Mouse (Mus musculus) embryonic facial prominence, embryonic 14.5 days (tissue): ENCODE measurements around the gene Sox1. TPM values are rescaled to one million over a fixed set of nuclear protein-coding genes. Genes with fewer than 3 reads are reported as not detected.

ENCODE experiments used
- ATAC-seq: fragments of 200-750 bp; cut with Nextera tagmentation; 2 replicates; pipeline ENCODE4 v1.8.0; 2017; ENCODE audit warnings: low read depth, moderate number of reproducible peaks, moderate TSS enrichment
- DNase-seq: peaks from one replicate; pipeline ENCODE4 v3.0.0-alpha.2; 2015; ENCODE audit warnings: low spot score
- H3K27ac ChIP-seq: fragments of 300-500 bp; sonication (generic); replicated peaks from 2 replicates; pipeline ENCODE4 v1.5.1; 2014; ENCODE audit warnings: low read depth, mild to moderate bottlenecking, low read length, moderate library complexity
- H3K27me3 ChIP-seq: fragments of 300-500 bp; sonication (generic); replicated peaks from 2 replicates; pipeline ENCODE4 v1.6.1; 2014; ENCODE audit warnings: low read length; ENCODE audit not compliant: control insufficient read depth, insufficient read depth
- H3K36me3 ChIP-seq: fragments of 300-500 bp; sonication (generic); 2 replicates; pipeline ENCODE4 v1.6.1; 2014; ENCODE audit warnings: low read length, mixed read lengths; ENCODE audit not compliant: control insufficient read depth, insufficient read depth
- H3K4me1 ChIP-seq: fragments of 300-500 bp; sonication (generic); 2 replicates; pipeline ENCODE4 v1.6.1; 2014; ENCODE audit warnings: antibody characterized with exemption, low read length; ENCODE audit not compliant: control insufficient read depth, insufficient read depth
- H3K4me2 ChIP-seq: fragments of 300-500 bp; sonication (generic); 2 replicates; pipeline ENCODE4 v1.6.1; 2014; ENCODE audit warnings: low read depth, mild to moderate bottlenecking, low read length, moderate library complexity, mixed read lengths
- H3K4me3 ChIP-seq: fragments of 300-500 bp; sonication (generic); 2 replicates; pipeline ENCODE4 v1.5.1; 2014; ENCODE audit warnings: low read depth, mild to moderate bottlenecking, low read length
- H3K9ac ChIP-seq: fragments of 300-500 bp; sonication (generic); 2 replicates; pipeline ENCODE4 v1.6.1; 2014; ENCODE audit warnings: low read depth, mild to moderate bottlenecking, low read length, moderate library complexity, mixed read lengths
- H3K9me3 ChIP-seq: fragments of 300-500 bp; sonication (generic); 2 replicates; pipeline ENCODE4 v1.6.1; 2016; ENCODE audit warnings: low read length; ENCODE audit not compliant: control insufficient read depth
- WGBS: fragments of 180-500 bp; shearing (Covaris S2); extraction: QIAGEN DNeasy Blood & Tissue Kit; methylation state at CpG from one replicate; pipeline ENCODE4 v1.1.7; 2014; 5-methylcytosine and 5-hydroxymethylcytosine counted together
- polyA plus RNA-seq: library from polyadenylated mRNA; unstranded; fragments of >200 nt; fragmentation: Nextera tagmentation; extraction: Ambion mirVana; gene quantifications from 2 replicates; pipeline ENCODE4 v1.2.1, GENCODE M21; 2014

Gene Sox1
- polyA plus RNA-seq, 1 experiment from 2014 or later, result not detected

DNA sequence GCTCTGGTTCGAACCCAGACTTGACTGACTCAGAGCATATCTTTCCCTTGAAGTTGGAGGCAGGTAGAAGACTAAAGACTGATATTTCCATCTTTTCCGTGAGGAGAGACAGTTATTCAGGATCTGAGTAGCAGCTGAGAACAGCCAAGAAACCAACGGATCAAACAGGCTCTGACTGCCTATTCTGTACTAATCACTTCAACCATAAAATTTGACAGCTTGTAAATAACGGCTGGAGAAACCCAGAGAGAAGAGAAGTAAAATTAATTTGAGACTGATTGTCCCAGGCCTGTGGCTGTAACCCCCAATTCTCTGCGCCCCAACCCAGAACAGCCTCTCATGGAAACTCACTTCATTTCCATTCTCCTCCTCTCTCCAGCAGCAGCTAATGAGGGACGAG lies 26.2 kb upstream of the Sox1 start:
- Histone ChIP-seq H3K4me2 (no peak overlapping the region), H3K9ac (no peak overlapping the region), H3K36me3 (no peaks in the 10 kb centered on the region), H3K27me3 (no peaks in the 10 kb centered on the region; the same call in 1 of the 2 replicates), H3K27ac (no peak overlapping the region), H3K4me1 (no peaks in the 10 kb centered on the region), H3K4me3 (no peak overlapping the region), H3K9me3 (0 out of 2 replicates have a peak, but pooled peaks cover 9% of the 10 kb centered on the region)
- WGBS, result 76% methylated on average over 6 of the region's 6 CpGs
- ATAC-seq, result no peak
- DNase-seq, result no peak

DNA sequence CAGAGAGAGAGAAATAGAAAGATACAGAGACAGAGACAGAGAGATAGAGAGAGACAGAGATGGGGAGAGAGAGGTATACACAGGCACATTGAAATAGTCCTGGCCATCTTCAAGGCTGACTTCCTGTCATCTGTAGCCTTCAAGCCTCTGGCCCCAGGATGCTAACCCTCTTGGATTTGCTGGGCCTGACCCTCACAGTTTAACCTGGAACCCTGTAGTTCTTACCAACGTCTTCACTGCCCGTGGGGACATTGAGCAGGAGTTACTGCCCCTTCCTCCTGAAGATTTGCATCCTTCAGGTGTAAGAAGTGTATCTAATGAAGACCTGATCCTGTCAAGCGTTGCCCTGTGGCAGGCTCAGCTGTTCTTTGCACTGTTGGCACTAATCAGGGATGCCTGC lies 14.0 kb upstream of the Sox1 start:
- Histone ChIP-seq H3K4me3 (no peak overlapping the region), H3K4me2 (no peak overlapping the region), H3K9me3 (no peaks in the 10 kb centered on the region), H3K27me3 (peaks cover 75% of the 10 kb centered on the region), H3K4me1 (no peaks in the 10 kb centered on the region), H3K36me3 (no peaks in the 10 kb centered on the region), H3K9ac (no peak overlapping the region), H3K27ac (no peak overlapping the region)
- WGBS, result 59% methylated on average over 3 of the region's 3 CpGs
- ATAC-seq (no peak), DNase-seq (no peak)

DNA sequence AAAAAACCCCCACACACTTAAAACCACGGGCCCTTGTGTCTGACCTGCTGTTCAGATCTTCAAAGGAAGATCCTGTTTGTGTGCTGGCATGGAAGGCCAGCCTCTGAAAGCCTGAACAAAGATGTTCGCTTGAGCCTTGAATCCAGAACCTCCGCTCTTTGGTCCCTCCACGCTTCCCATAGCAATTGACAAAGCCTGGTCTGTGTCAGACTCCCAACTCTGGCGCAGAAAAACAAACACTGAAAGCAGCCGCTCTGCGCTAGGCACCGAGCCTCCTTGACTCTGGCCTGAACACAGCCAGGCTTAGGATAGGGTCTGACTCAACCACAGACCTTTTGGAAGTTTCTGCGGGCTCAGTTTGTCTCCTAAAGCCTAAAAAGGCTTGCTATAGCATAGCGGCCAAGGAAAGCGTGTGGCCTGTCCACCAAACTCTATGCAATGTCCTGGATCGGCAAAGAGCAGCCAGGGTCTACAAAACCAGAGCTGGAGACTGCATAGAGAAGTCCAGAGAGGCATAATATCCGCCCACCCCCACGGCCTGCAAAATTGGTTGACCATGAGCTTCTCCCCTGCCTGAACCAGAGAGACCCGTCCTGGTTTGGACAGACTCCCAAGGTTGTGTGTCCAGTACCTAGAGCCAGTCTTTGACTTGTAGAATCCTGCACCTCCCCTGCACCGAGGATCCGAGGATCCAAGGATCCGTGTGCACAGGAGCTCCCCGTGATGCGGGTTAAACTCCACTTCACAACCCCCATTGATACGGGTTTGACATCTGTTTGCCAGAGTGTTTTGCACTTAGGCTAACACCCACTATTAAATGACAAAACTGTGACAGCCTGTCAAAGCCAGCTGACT lies 12.2 kb upstream of the Sox1 start:
- Histone ChIP-seq H3K4me2 (no peak overlapping the region), H3K27ac (no peak overlapping the region), H3K4me3 (no peak overlapping the region), H3K9ac (no peak overlapping the region), H3K27me3 (peaks cover 93% of the 10 kb centered on the region), H3K9me3 (no peaks in the 10 kb centered on the region), H3K4me1 (no peaks in the 10 kb centered on the region), H3K36me3 (no peaks in the 10 kb centered on the region)
- ATAC-seq, result no peak
- 2% methylated on average over 21 of the region's 21 CpGs for WGBS
- no peak for DNase-seq

DNA sequence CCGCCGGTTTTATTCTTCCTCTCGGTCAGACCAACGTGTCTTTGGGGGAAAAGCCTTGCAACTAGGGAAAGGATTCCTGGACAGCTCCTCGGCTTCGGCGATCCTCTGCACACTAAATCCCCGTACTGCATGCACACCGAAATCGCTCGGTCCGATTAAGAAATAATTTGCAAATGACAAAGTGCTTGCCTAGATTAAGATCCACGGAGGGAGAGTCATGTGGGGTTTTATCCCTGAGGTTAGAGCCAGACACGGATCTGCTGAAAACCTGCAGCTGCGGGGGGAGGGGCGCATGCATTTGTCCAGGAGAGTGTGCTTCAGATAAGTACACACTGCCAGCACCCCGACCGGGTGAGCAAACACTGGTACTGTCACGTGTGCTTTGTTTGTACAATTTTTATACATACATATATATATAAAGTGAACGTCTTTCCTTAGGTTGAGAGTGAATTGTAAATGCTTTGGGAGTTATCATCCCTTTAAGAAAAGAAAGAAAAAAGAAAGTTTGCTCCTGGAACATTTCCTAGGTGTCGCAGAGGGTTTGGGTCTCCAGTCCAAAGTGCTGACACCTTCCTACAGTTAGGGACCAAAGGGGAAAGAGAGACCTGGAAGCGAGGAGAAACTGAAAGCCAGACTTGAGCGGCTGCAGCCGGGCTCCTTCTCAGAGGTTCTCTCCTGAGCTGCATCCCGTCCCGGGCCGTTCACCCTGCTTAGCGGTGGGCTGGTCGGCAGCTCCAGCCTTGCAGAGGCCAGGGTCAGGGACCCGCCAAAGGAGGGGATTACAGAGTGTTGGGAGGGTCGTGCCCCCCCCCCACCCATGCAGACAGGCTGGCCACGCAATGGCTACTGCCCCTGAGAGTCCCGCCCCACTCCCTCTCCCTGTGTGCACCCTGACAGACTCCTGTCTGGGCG lies 10.9 kb upstream of the Sox1 start:
- no peaks in the 10 kb centered on the region for H3K4me1 ChIP-seq
- ATAC-seq (0 out of 2 replicates have a peak, but pooled peaks have one; percentile 30), DNase-seq (no peak)
- H3K27me3 ChIP-seq, result peaks cover 100% of the 10 kb centered on the region
- peak overlapping the region; percentile 47 for H3K4me2 ChIP-seq
- peak overlapping the region; percentile 23 for H3K4me3 ChIP-seq
- no peaks in the 10 kb centered on the region for H3K9me3 ChIP-seq
- no peak overlapping the region for H3K9ac ChIP-seq
- 1% methylated on average over 30 of the region's 34 CpGs for WGBS
- no peaks in the 10 kb centered on the region for H3K36me3 ChIP-seq
- H3K27ac ChIP-seq, result no peak overlapping the region

DNA sequence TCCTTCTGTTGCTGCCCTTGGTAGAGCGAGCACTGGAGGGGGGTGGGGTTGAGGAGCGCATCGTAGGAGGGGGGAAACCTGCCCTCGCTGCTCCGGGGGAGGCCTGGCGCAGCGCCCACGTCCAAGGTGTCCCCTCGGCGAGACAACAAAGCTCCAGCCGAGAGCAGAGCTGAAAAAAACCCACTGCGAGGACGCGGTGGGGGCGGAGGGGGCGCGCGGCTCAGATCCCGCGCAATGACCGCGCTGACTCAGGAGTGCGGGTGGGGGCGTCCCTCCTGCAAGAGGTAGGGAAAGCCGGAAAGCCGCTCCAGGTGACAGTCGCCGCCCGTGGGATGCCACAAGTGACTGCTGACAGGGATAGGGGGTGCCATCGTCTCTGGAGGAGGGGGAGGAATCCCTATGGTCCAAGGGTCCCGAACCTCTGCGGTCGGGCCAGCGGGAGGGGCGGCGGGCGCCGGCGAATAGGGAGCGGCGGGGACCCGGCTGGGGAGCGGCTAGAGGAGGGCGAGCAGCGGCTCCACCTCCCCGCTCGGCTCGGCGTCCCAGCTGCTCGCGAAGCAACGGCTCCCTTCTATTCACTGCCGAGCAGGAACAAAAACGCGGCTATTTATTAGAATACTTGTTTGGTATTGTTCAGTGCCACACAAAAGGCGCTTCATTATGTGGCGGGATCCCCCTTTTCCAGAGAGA lies 10.0 kb upstream of the Sox1 start:
- under 1% methylated on average over 42 of the region's 57 CpGs for WGBS
- Histone ChIP-seq H3K4me3 (peak overlapping the region; percentile 23), H3K9me3 (no peaks in the 10 kb centered on the region), H3K4me2 (peak overlapping the region; percentile 47), H3K27me3 (peaks cover 100% of the 10 kb centered on the region), H3K9ac (no peak overlapping the region; the same call in 1 of the 2 replicates), H3K36me3 (no peaks in the 10 kb centered on the region), H3K4me1 (no peaks in the 10 kb centered on the region), H3K27ac (no peak overlapping the region)
- no peak for DNase-seq
- no peak for ATAC-seq

DNA sequence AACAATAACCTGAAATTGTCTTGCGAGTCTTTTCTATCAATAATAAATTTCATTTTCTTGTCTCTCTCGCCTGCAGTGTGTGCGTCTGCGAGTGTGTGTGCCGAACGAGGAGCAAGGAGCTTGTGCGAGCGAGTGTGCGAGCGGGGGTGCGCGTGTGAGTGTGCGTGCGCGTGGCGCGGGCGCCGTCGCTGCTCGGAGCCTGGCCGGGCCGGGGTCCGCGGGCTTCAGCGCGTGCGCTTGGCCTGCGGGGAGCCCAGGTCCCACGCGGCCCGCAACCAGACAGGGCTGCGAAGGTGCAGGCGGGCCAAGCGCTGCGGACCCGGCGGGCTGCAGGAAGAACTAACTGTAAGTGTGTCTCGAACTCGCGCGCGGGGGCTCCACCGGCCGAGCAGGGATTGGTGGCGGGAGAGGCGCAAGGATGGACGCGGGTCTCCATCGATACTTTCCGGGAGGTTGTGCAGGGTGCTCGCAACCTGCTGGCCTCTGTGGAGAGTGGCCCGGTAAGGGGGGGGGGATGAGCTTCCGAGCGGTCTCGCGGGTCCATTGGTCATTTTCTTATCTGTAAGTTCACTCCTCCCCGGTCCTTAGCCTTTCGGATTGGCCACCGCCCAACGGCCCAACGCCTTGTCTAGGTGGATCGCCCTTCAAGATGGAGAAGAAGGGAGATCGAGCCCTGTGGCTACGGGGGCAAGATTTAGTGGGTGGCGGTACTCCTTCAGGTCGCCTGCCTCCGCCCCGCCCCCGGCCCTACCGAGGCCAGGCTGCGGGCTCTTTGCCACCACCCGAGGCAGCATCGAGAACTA lies 9.2 kb upstream of the Sox1 start:
- Histone ChIP-seq H3K4me1 (no peaks in the 10 kb centered on the region), H3K4me3 (peak overlapping the region; percentile 23), H3K4me2 (peak overlapping the region; percentile 47), H3K27ac (no peak overlapping the region), H3K9me3 (no peaks in the 10 kb centered on the region), H3K36me3 (no peaks in the 10 kb centered on the region), H3K9ac (no peak overlapping the region), H3K27me3 (peaks cover 100% of the 10 kb centered on the region)
- ATAC-seq (no peak), DNase-seq (no peak)
- under 1% methylated on average over 68 of the region's 74 CpGs for WGBS

DNA sequence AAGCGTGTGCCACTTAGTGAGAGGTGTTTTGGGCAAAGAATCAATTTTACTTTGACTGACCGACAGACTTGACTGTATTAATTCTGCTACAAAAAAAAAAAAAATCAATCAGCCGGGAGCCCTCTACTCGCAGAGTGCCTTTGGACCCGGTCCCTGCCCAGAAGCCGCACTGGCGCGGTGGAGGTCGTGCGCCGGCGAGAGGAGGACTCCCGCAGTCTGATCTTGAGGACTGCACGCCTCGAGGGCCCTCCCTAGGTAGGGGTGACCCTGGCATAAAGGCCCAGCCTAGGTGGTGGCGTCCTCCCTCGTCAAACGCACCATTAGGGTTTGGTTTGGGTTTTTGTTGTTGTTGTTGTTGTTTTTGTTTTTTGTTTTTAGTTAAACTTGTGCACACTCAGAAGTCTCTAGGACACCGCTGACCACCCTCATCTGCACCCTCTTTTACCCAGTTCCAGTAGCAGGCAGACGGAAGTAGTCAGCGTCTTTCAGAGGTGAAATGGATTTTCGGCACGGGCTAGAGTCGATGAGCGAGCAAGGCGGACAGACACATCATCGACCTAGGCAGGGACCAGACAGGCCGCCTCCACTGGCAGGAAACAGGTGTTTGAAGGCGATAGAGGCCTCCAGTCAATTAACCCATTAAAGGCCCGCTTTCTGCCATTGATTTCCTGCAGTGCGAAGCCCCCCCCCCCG lies 8.4 kb upstream of the Sox1 start:
- Histone ChIP-seq H3K4me2 (no peak overlapping the region), H3K36me3 (no peaks in the 10 kb centered on the region), H3K9ac (no peak overlapping the region), H3K4me1 (no peaks in the 10 kb centered on the region), H3K27ac (no peak overlapping the region), H3K9me3 (no peaks in the 10 kb centered on the region), H3K4me3 (peak overlapping the region; percentile 23; the same call in 1 of the 2 replicates), H3K27me3 (peaks cover 100% of the 10 kb centered on the region)
- 2% methylated on average over 32 of the region's 32 CpGs for WGBS
- DNase-seq, result no peak
- no peak for ATAC-seq
